Mouse (Mus musculus) limb, embryonic 14.5 days (tissue): ENCODE results near the gene Atp11a. TPM values are rescaled to one million over a fixed set of nuclear protein-coding genes. Genes with fewer than 3 reads are reported as not detected.

Source experiments
- ATAC-seq: fragments of 200-750 bp; cut with Nextera tagmentation; 2 replicates; pipeline ENCODE4 v1.8.0; 2017; ENCODE audit warnings: low read depth, moderate number of reproducible peaks, moderate TSS enrichment; ENCODE audit not compliant: low FRiP score
- DNase-seq: peaks from one replicate; pipeline ENCODE4 v3.0.0-alpha.2; 2015; ENCODE audit warnings: low spot score
- H3K27ac ChIP-seq: fragments of 300-500 bp; sonication (generic); replicated peaks from 2 replicates; pipeline ENCODE4 v1.5.1; 2014; ENCODE audit warnings: low read depth, mild to moderate bottlenecking, low read length, moderate library complexity, mixed read lengths
- H3K27me3 ChIP-seq: fragments of 300-500 bp; sonication (generic); 2 replicates; pipeline ENCODE4 v1.6.1; 2014; ENCODE audit warnings: low read length, mixed read lengths; ENCODE audit not compliant: control insufficient read depth, insufficient read depth
- H3K36me3 ChIP-seq: fragments of 300-500 bp; sonication (generic); 2 replicates; pipeline ENCODE4 v1.6.1; 2014; ENCODE audit warnings: mild to moderate bottlenecking, low read length, moderate library complexity, mixed read lengths; ENCODE audit not compliant: control insufficient read depth, insufficient read depth
- H3K4me1 ChIP-seq: fragments of 300-500 bp; sonication (generic); 2 replicates; pipeline ENCODE4 v1.6.1; 2014; ENCODE audit warnings: antibody characterized with exemption, low read length, mixed read lengths; ENCODE audit not compliant: control insufficient read depth, insufficient read depth
- H3K4me2 ChIP-seq: fragments of 300-500 bp; sonication (generic); replicated peaks from 2 replicates; pipeline ENCODE4 v1.6.1; 2014; ENCODE audit warnings: low read depth, mild to moderate bottlenecking, low read length, moderate library complexity; ENCODE audit not compliant: severe bottlenecking
- H3K4me3 ChIP-seq: fragments of 300-500 bp; sonication (generic); replicated peaks from 2 replicates; pipeline ENCODE4 v1.5.1; 2014; ENCODE audit warnings: low read length
- H3K9ac ChIP-seq: fragments of 300-500 bp; sonication (generic); 2 replicates; pipeline ENCODE4 v1.6.1; 2014; ENCODE audit warnings: mild to moderate bottlenecking, low read depth, low read length, moderate library complexity; ENCODE audit not compliant: severe bottlenecking
- H3K9me3 ChIP-seq: fragments of 300-500 bp; sonication (generic); 2 replicates; pipeline ENCODE4 v1.6.1; 2016; ENCODE audit warnings: low read length; ENCODE audit not compliant: control insufficient read depth
- POLR2A ChIP-seq: fragments of 200-500 bp; IDR thresholded peaks from 2 replicates; pipeline ENCODE4 v1.8.0; 2012; ENCODE audit warnings: inconsistent platforms, mild to moderate bottlenecking, moderate library complexity, borderline replicate concordance; ENCODE audit not compliant: insufficient read depth, insufficient read length; ENCODE audit errors: extremely low read depth
- WGBS: fragments of 180-500 bp; shearing (Covaris S2); extraction: QIAGEN DNeasy Blood & Tissue Kit; methylation state at CpG from one replicate; pipeline ENCODE4 v1.1.7; 2014; 5-methylcytosine and 5-hydroxymethylcytosine counted together
- polyA plus RNA-seq, 2 experiments: library from polyadenylated mRNA; depleted of rRNA in 1 of 2; stranded (reverse) in 1 of 2; unstranded in 1 of 2; fragments of >200 nt; fragmentation: Nextera tagmentation in 1 of 2; extraction: Ambion mirVana in 1 of 2; gene quantifications; 2 replicates each; pipeline versions ENCODE4 v1.2.1 to v1.2.3; 2012 to 2014

Gene Atp11a
- polyA plus RNA-seq (2012; rRNA removed) = 81.8 and 103 TPM in 2 replicates
- 26.0 and 30.7 TPM in 2 replicates for polyA plus RNA-seq (2014; fragmentation: Nextera tagmentation; extraction: Ambion mirVana)

DNA sequence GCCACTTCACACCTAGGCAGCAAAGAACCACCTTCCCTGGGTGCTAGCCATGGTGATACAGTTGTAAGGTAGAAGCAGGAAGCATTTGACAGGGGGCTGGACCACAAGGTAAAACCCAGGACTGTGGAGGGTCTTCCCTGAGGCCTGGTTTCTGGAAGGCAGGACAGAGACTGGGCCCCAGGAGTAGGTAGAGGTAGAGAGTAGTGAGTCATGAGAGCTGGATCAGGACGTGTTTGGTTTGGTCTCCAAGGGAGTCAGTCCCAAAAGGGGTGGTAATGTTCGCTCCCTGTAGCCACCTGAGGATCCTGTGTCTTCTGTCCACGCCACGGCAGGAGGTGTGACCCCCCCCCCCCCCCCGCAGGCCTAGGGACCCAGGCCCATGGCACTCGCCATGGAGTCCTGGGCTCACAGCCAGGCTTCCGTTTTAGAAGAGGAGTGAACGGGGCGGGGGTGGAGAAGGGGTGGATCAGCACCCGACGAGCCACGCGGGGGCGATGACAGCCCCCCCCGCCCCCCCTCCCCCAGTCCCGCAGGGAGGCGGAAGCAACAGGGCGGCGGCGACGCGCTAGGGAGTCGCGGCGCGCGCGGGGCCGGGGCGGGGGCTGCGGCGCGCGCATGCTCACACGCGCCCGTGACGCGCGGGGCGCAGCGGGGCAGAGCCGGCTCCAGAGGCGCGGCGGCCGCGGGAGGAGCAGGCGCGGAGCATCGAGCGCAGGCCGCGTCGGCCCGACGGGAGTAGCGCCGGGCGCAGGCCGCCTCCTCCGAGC, at the start of gene Atp11a:
TSS of gene Atp11a (plus strand) at position 624 of the 767 bp plus-strand sequence.
- Histone ChIP-seq H3K4me1 (peaks cover 28% of the 10 kb centered on the region), H3K9ac (peak within 1 kb of the TSS; percentile 88), H3K27me3 (no peaks in the 10 kb centered on the region), H3K4me2 (peak within 1 kb of the TSS; percentile 76), H3K36me3 (no peaks in the 10 kb centered on the region), H3K9me3 (no peaks in the 10 kb centered on the region), H3K4me3 (peak within 1 kb of the TSS; percentile 83), H3K27ac (peak within 1 kb of the TSS; percentile 48; the same call in 1 of the 2 replicates)
- DNase-seq (peak; percentile 68), ATAC-seq (peak; percentile 85)
- TF ChIP-seq POLR2A = 0 out of 2 replicates have a peak, but pooled peaks have one; percentile 38
- WGBS = under 1% methylated on average over 11 of the region's 62 CpGs

DNA sequence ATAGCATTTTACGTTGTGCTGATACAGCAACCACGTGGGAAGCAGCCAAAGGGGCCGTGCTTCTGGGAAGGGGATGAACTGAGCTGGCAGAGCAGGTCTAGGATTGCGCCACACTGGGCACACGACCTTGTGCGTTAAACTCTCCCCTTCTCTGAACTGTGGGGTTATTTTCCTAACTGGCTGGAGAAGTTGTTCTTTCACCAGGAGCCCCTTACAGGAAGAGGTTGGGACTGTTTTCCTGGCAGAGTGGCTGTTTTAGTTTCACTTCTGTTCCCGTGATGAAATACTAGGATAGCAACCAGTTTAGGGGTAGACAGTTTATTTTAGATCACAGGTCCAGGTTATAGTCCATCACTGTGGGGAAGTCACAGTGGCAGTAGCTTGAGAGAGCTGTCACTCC, 45.2 kb upstream of the Atp11a start:
- Histone ChIP-seq H3K4me1 (no peaks in the 10 kb centered on the region), H3K4me2 (no peak overlapping the region), H3K27ac (no peak overlapping the region), H3K27me3 (no peaks in the 10 kb centered on the region), H3K9me3 (no peaks in the 10 kb centered on the region), H3K9ac (no peak overlapping the region), H3K36me3 (no peaks in the 10 kb centered on the region), H3K4me3 (no peak overlapping the region)
- DNase-seq = no peak
- ATAC-seq = no peak
- TF ChIP-seq POLR2A = no peak
- WGBS = 73% methylated on average over 7 of the region's 7 CpGs

- no peaks in the 10 kb centered on the region for H3K4me1 ChIP-seq
- no peaks in the 10 kb centered on the region for H3K9me3 ChIP-seq
- TF ChIP-seq POLR2A = no peak
- ATAC-seq (no peak), DNase-seq (no peak)
- no peak overlapping the region for H3K4me3 ChIP-seq
- WGBS = 83% methylated on average over 18 of the region's 18 CpGs
- no peaks in the 10 kb centered on the region for H3K36me3 ChIP-seq
- no peak overlapping the region for H3K27ac ChIP-seq
- no peak overlapping the region for H3K4me2 ChIP-seq
- H3K27me3 ChIP-seq = no peaks in the 10 kb centered on the region
- no peak overlapping the region for H3K9ac ChIP-seq
Observed at GRCm38 (mm10) chr8:12715861-12716585, 40.8 kb upstream of the Atp11a start.

GRCm38 (mm10) chr8:12719091-12719490, 37.7 kb upstream of the Atp11a start:
- H3K4me1 ChIP-seq = no peaks in the 10 kb centered on the region
- H3K27me3 ChIP-seq = no peaks in the 10 kb centered on the region
- ATAC-seq (no peak), DNase-seq (no peak)
- H3K9me3 ChIP-seq = no peaks in the 10 kb centered on the region
- no peak overlapping the region for H3K4me2 ChIP-seq
- H3K4me3 ChIP-seq = no peak overlapping the region
- no peaks in the 10 kb centered on the region for H3K36me3 ChIP-seq
- no peak overlapping the region for H3K27ac ChIP-seq
- no peak overlapping the region for H3K9ac ChIP-seq
- no peak for TF ChIP-seq POLR2A
- 77% methylated on average over 9 of the region's 9 CpGs for WGBS

GRCm38 (mm10) chr8:12728644-12729043, 28.2 kb upstream of the Atp11a start:
- H3K4me1 ChIP-seq = no peaks in the 10 kb centered on the region
- H3K36me3 ChIP-seq = no peaks in the 10 kb centered on the region
- H3K4me3 ChIP-seq = no peak overlapping the region
- ATAC-seq = no peak
- no peak overlapping the region for H3K27ac ChIP-seq
- no peaks in the 10 kb centered on the region for H3K27me3 ChIP-seq
- H3K4me2 ChIP-seq = no peak overlapping the region
- no peak for DNase-seq
- no peak overlapping the region for H3K9ac ChIP-seq
- 77% methylated on average over 4 of the region's 4 CpGs for whole genome bisulfite sequencing
- no peak for TF ChIP-seq POLR2A
- H3K9me3 ChIP-seq = no peaks in the 10 kb centered on the region
